Mouse (Mus musculus): ENCODE results near the gene Tns3.
"Not testable (repeated sequence)": the region's sequence is repeated elsewhere in the genome, so short reads cannot be mapped to it uniquely, and the experiment has no call there.

Gene Tns3

GRCm38 (mm10) chr11:8624179-8624886 is 40.0 kb downstream of the Tns3 start:
- DNase-seq (ENCODE audit: low read depth in 2 of 2, low spot score in 2 of 2): no peak

GRCm38 (mm10) chr11:8623852-8624178 is 40.5 kb downstream of the Tns3 start:
- no peak for DNase-seq (ENCODE audit: low read depth in 2 of 2, low spot score in 2 of 2)

- no peak for DNase-seq (ENCODE audit: low read depth in 2 of 2, low spot score in 2 of 2)
Measured at GRCm38 (mm10) chr11:8622668-8623067, 41.7 kb downstream of the Tns3 start.

- not testable (repeated sequence) for DNase-seq (ENCODE audit: low read depth in 2 of 2, low spot score in 2 of 2)
Measured at GRCm38 (mm10) chr11:8619111-8619510, 45.2 kb downstream of the Tns3 start.

GRCm38 (mm10) chr11:8618301-8618700 is 46.0 kb downstream of the Tns3 start:
- DNase-seq (ENCODE audit: low read depth in 2 of 2, low spot score in 2 of 2): no peak

GRCm38 (mm10) chr11:8615436-8615835 is 48.9 kb downstream of the Tns3 start:
- DNase-seq (ENCODE audit: low read depth in 2 of 2, low spot score in 2 of 2): no peak

GRCm38 (mm10) chr11:8610456-8610855 is 53.9 kb downstream of the Tns3 start:
- DNase-seq (ENCODE audit: low read depth in 2 of 2, low spot score in 2 of 2): no peak

- DNase-seq (ENCODE audit: low read depth in 2 of 2, low spot score in 2 of 2): no peak
Measured at GRCm38 (mm10) chr11:8609873-8610272, 54.5 kb downstream of the Tns3 start.

GRCm38 (mm10) chr11:8607123-8607522 is 57.2 kb downstream of the Tns3 start:
- no peak for DNase-seq (ENCODE audit: low read depth in 2 of 2, low spot score in 2 of 2)

GRCm38 (mm10) chr11:8604789-8605569 is 59.4 kb downstream of the Tns3 start:
- no peak for DNase-seq (ENCODE audit: low read depth in 2 of 2, low spot score in 2 of 2)

- DNase-seq (ENCODE audit: low read depth in 2 of 2, low spot score in 2 of 2): no peak
Measured at GRCm38 (mm10) chr11:8602606-8603005, 61.7 kb downstream of the Tns3 start.

GRCm38 (mm10) chr11:8601411-8601821 is 62.9 kb downstream of the Tns3 start:
- no peak for DNase-seq (ENCODE audit: low read depth in 2 of 2, low spot score in 2 of 2)

GRCm38 (mm10) chr11:8595642-8596041 is 68.7 kb downstream of the Tns3 start:
- no peak for DNase-seq (ENCODE audit: low read depth in 2 of 2, low spot score in 2 of 2)

- no peak for DNase-seq (ENCODE audit: low read depth in 2 of 2, low spot score in 2 of 2)
Measured at GRCm38 (mm10) chr11:8593172-8593571, 71.2 kb downstream of the Tns3 start.

GRCm38 (mm10) chr11:8591271-8591670 is 73.1 kb downstream of the Tns3 start:
- no peak for DNase-seq (ENCODE audit: low read depth in 2 of 2, low spot score in 2 of 2)

- DNase-seq (ENCODE audit: low read depth in 2 of 2, low spot score in 2 of 2): no peak
Measured at GRCm38 (mm10) chr11:8589226-8589905, 75.0 kb downstream of the Tns3 start.

GRCm38 (mm10) chr11:8587941-8588340 is 76.4 kb downstream of the Tns3 start:
- no peak for DNase-seq (ENCODE audit: low read depth in 2 of 2, low spot score in 2 of 2)

- DNase-seq (ENCODE audit: low read depth in 2 of 2, low spot score in 2 of 2): no peak
Measured at GRCm38 (mm10) chr11:8586996-8587644, 77.2 kb downstream of the Tns3 start.

- no peak for DNase-seq (ENCODE audit: low read depth in 2 of 2, low spot score in 2 of 2)
Measured at GRCm38 (mm10) chr11:8586374-8586773, 78.0 kb downstream of the Tns3 start.

- DNase-seq (ENCODE audit: low read depth in 2 of 2, low spot score in 2 of 2): no peak
Measured at GRCm38 (mm10) chr11:8585686-8586085, 78.6 kb downstream of the Tns3 start.

GRCm38 (mm10) chr11:8584925-8585324 is 79.4 kb downstream of the Tns3 start:
- DNase-seq (ENCODE audit: low read depth in 2 of 2, low spot score in 2 of 2): no peak

- no peak for DNase-seq (ENCODE audit: low read depth in 2 of 2, low spot score in 2 of 2)
Measured at GRCm38 (mm10) chr11:8584307-8584706, 80.0 kb downstream of the Tns3 start.

Measured in CD8-positive naive resting alpha-beta T cell, adult 2 months (primary cell).